Mouse (Mus musculus) heart, embryonic 14.5 days (tissue): Measurements from ENCODE around the gene Gnai2. TPM values are rescaled to one million over a fixed set of nuclear protein-coding genes. Genes with fewer than 3 reads are reported as not detected.
A peak's percentile ranks its signal among the peaks of the same experiment; 100 is the strongest.

ENCODE experiments used
- ATAC-seq: fragments of 200-750 bp; cut with Nextera tagmentation; 2 replicates; pipeline ENCODE4 v1.8.0; 2017; ENCODE audit warnings: low read depth, moderate TSS enrichment; ENCODE audit not compliant: insufficient number of reproducible peaks, insufficient read depth, low FRiP score
- H3K27ac ChIP-seq, 2 experiments: fragments of 200-500 bp in 1 of 2; fragments of 300-500 bp in 1 of 2; sonication (generic) in 1 of 2; replicated peaks in 1 of 2; 2 replicates each; pipeline ENCODE4 v1.5.1; 2012 to 2014; ENCODE audit warnings: low read depth in 2 of 2, low read length in 2 of 2, control low read depth in 1 of 2, mild to moderate bottlenecking in 1 of 2, mixed read lengths in 1 of 2; ENCODE audit not compliant: control insufficient read depth in 1 of 2, insufficient read depth in 1 of 2
- H3K27me3 ChIP-seq: fragments of 300-500 bp; sonication (generic); 2 replicates; pipeline ENCODE4 v1.6.1; 2014; ENCODE audit warnings: mild to moderate bottlenecking, low read length, control low read depth; ENCODE audit not compliant: control insufficient read depth, insufficient read depth
- H3K36me3 ChIP-seq: fragments of 300-500 bp; sonication (generic); 2 replicates; pipeline ENCODE4 v1.6.1; 2014; ENCODE audit warnings: mild to moderate bottlenecking, control low read depth, low read length, mixed read lengths; ENCODE audit not compliant: control insufficient read depth, insufficient read depth
- H3K4me1 ChIP-seq, 2 experiments: fragments of 200-500 bp in 1 of 2; fragments of 300-500 bp in 1 of 2; sonication (generic) in 1 of 2; 2 replicates each; pipeline ENCODE4 v1.6.1; 2012 to 2014; ENCODE audit warnings: low read length in 2 of 2, control low read depth in 1 of 2, mixed read lengths in 1 of 2; ENCODE audit not compliant: control insufficient read depth in 2 of 2, insufficient read depth in 2 of 2
- H3K4me2 ChIP-seq: fragments of 300-500 bp; sonication (generic); 2 replicates; pipeline ENCODE4 v1.6.1; 2014; ENCODE audit warnings: mild to moderate bottlenecking, low read length
- H3K4me3 ChIP-seq, 2 experiments: fragments of 200-500 bp in 1 of 2; fragments of 300-500 bp in 1 of 2; sonication (generic) in 1 of 2; 2 replicates each; pipeline ENCODE4 v1.5.1; 2012 to 2014; ENCODE audit warnings: low read length in 2 of 2, mild to moderate bottlenecking in 2 of 2, control low read depth in 1 of 2, low read depth in 1 of 2, moderate library complexity in 1 of 2; ENCODE audit not compliant: control insufficient read depth in 1 of 2, insufficient read depth in 1 of 2
- H3K9ac ChIP-seq: fragments of 300-500 bp; sonication (generic); 2 replicates; pipeline ENCODE4 v1.6.1; 2014; ENCODE audit warnings: mild to moderate bottlenecking, low read length
- H3K9me3 ChIP-seq: fragments of 300-500 bp; sonication (generic); 2 replicates; pipeline ENCODE4 v1.6.1; 2016; ENCODE audit warnings: low read length, control low read depth; ENCODE audit not compliant: control insufficient read depth
- WGBS: fragments of 180-500 bp; shearing (Covaris S2); extraction: QIAGEN DNeasy Blood & Tissue Kit; methylation state at CpG from one replicate; pipeline ENCODE4 v1.1.7; 2014; 5-methylcytosine and 5-hydroxymethylcytosine counted together
- polyA plus RNA-seq: library from polyadenylated mRNA; unstranded; fragments of >200 nt; fragmentation: Nextera tagmentation; extraction: Ambion mirVana; gene quantifications from 2 replicates; pipeline ENCODE4 v1.2.1, GENCODE M21; 2014

The Gnai2 gene
- polyA plus RNA-seq, 1 experiment from 2014 or later, result 410 TPM

- H3K4me3 ChIP-seq, result peak overlapping the region; percentile 40 to 52
- H3K27ac ChIP-seq, result no peak overlapping the region
- H3K9ac ChIP-seq, result peak overlapping the region; percentile 66
- no peaks in the 10 kb centered on the region for H3K36me3 ChIP-seq
- H3K9me3 ChIP-seq, result no peaks in the 10 kb centered on the region
- H3K27me3 ChIP-seq, result peaks cover 16% of the 10 kb centered on the region
- WGBS, result under 1% methylated on average over 30 of the region's 30 CpGs
- peak overlapping the region; percentile 85 for H3K4me2 ChIP-seq
- ATAC-seq, result no peak
- H3K4me1 ChIP-seq, result peaks cover 33 to 34% of the 10 kb centered on the region in 2 experiments
Observed at GRCm38 (mm10) chr9:107666751-107667205, 31.6 kb upstream of the Gnai2 start.

GRCm38 (mm10) chr9:107665308-107665707 lies 30.1 kb upstream of the Gnai2 start:
- no peaks in the 10 kb centered on the region for H3K36me3 ChIP-seq
- no peak overlapping the region for H3K4me2 ChIP-seq
- peaks cover 30 to 32% of the 10 kb centered on the region in 2 experiments for H3K4me1 ChIP-seq
- H3K27ac ChIP-seq, result no peak overlapping the region
- no peak for ATAC-seq
- no peaks in the 10 kb centered on the region for H3K9me3 ChIP-seq
- no peak overlapping the region for H3K4me3 ChIP-seq
- H3K27me3 ChIP-seq, result peaks cover 16% of the 10 kb centered on the region
- H3K9ac ChIP-seq, result no peak overlapping the region
- 86% methylated on average over 7 of the region's 7 CpGs for WGBS

- H3K27ac ChIP-seq, result no peak overlapping the region
- H3K27me3 ChIP-seq, result peaks cover 16% of the 10 kb centered on the region
Observed at GRCm38 (mm10) chr9:107663525-107663924, 28.4 kb upstream of the Gnai2 start.

GRCm38 (mm10) chr9:107662342-107662741 lies 27.2 kb upstream of the Gnai2 start:
- Histone ChIP-seq H3K36me3 (no peaks in the 10 kb centered on the region), H3K27me3 (peaks cover 16% of the 10 kb centered on the region), H3K4me1 (peaks cover 7 to 10% of the 10 kb centered on the region in 2 experiments), H3K27ac (no peak overlapping the region), H3K9ac (no peak overlapping the region), H3K4me2 (no peak overlapping the region), H3K4me3 (no peak overlapping the region), H3K9me3 (no peaks in the 10 kb centered on the region)
- ATAC-seq, result no peak
- 68% methylated on average over 8 of the region's 8 CpGs for WGBS

More at GRCm38 (mm10) chr9:107663525-107663924, 28.4 kb upstream of the Gnai2 start:
- Histone ChIP-seq H3K9ac (no peak overlapping the region), H3K4me1 (peaks cover 18 to 22% of the 10 kb centered on the region in 2 experiments), H3K4me3 (no peak overlapping the region), H3K36me3 (no peaks in the 10 kb centered on the region), H3K9me3 (no peaks in the 10 kb centered on the region), H3K4me2 (no peak overlapping the region)
- ATAC-seq, result no peak
- WGBS, result 63% methylated on average over 9 of the region's 9 CpGs

GRCm38 (mm10) chr9:107660777-107661176 lies 25.6 kb upstream of the Gnai2 start:
- Histone ChIP-seq H3K36me3 (no peaks in the 10 kb centered on the region), H3K27ac (no peak overlapping the region), H3K9me3 (no peaks in the 10 kb centered on the region), H3K4me3 (no peak overlapping the region), H3K4me1 (no peaks in the 10 kb centered on the region), H3K4me2 (no peak overlapping the region), H3K9ac (no peak overlapping the region), H3K27me3 (peaks cover 8% of the 10 kb centered on the region)
- WGBS, result 61% methylated on average over 3 of the region's 3 CpGs
- ATAC-seq, result no peak

- Histone ChIP-seq H3K4me1 (no peaks in the 10 kb centered on the region), H3K36me3 (no peaks in the 10 kb centered on the region), H3K4me2 (no peak overlapping the region), H3K9ac (no peak overlapping the region), H3K9me3 (no peaks in the 10 kb centered on the region), H3K27me3 (no peaks in the 10 kb centered on the region), H3K27ac (no peak overlapping the region), H3K4me3 (no peak overlapping the region)
- ATAC-seq, result no peak
- 86% methylated on average over 3 of the region's 3 CpGs for WGBS
Observed at GRCm38 (mm10) chr9:107659961-107660360, 24.8 kb upstream of the Gnai2 start.

GRCm38 (mm10) chr9:107659551-107659950 lies 24.4 kb upstream of the Gnai2 start:
- Histone ChIP-seq H3K27me3 (no peaks in the 10 kb centered on the region), H3K9ac (no peak overlapping the region), H3K4me3 (no peak overlapping the region), H3K36me3 (no peaks in the 10 kb centered on the region), H3K4me2 (no peak overlapping the region), H3K4me1 (no peaks in the 10 kb centered on the region), H3K27ac (no peak overlapping the region), H3K9me3 (no peaks in the 10 kb centered on the region)
- no peak for ATAC-seq
- 79% methylated on average over 10 of the region's 10 CpGs for WGBS

- Histone ChIP-seq H3K9me3 (no peaks in the 10 kb centered on the region), H3K4me1 (no peaks in the 10 kb centered on the region), H3K27me3 (no peaks in the 10 kb centered on the region), H3K36me3 (no peaks in the 10 kb centered on the region), H3K27ac (no peak overlapping the region), H3K4me2 (no peak overlapping the region), H3K9ac (no peak overlapping the region), H3K4me3 (no peak overlapping the region)
- WGBS, result 86% methylated on average over 6 of the region's 6 CpGs
- no peak for ATAC-seq
Observed at GRCm38 (mm10) chr9:107658096-107658495, 22.9 kb upstream of the Gnai2 start.
